In genomic region chr1:155596576-155596975, GRCm38 (mm10) we compare ENCODE assay signal across 23 mouse cellular contexts.
"Had no signal": no experiment of that assay in that cellular context is flagged by ENCODE, and none has a peak within 500 bp of the region (broad histone marks: within the 10 kb centered on the region; RNA-seq: fewer than 3 reads in every experiment).

No protein-coding gene starts in this region.

- H3K27ac ChIP-seq: heart, adult 2 months; heart, embryonic 13.5 days; heart, embryonic 15.5 days; hindbrain, embryonic 13.5 days; hindbrain, embryonic 15.5 days; hindbrain, postnatal 0 days; limb, embryonic 13.5 days; limb, embryonic 15.5 days; liver, embryonic 12.5 days; liver, embryonic 14.5 days had no signal

- H3K4me2 ChIP-seq: heart, embryonic 11.5 days; heart, embryonic 13.5 days; heart, embryonic 15.5 days; hindbrain, embryonic 13.5 days; hindbrain, embryonic 15.5 days; limb, embryonic 13.5 days; limb, embryonic 15.5 days; liver, embryonic 12.5 days had no signal

- H3K4me1 ChIP-seq: heart, embryonic 13.5 days; heart, embryonic 15.5 days; hindbrain, embryonic 13.5 days; hindbrain, embryonic 15.5 days; limb, embryonic 13.5 days; limb, embryonic 15.5 days; liver, embryonic 12.5 days had no signal

- H3K9ac ChIP-seq: heart, embryonic 13.5 days; heart, embryonic 15.5 days; hindbrain, embryonic 13.5 days; hindbrain, embryonic 15.5 days; limb, embryonic 13.5 days; limb, embryonic 15.5 days; liver, embryonic 12.5 days; liver, embryonic 14.5 days had no signal

- H3K4me3 ChIP-seq: heart, adult 2 months; heart, embryonic 13.5 days; heart, embryonic 15.5 days; hindbrain, embryonic 13.5 days; hindbrain, embryonic 15.5 days; limb, embryonic 13.5 days; limb, embryonic 15.5 days; liver, embryonic 12.5 days had no signal

- DNase-seq: gastrocnemius, postnatal 14 days; gastrocnemius, postnatal 36 days; heart, adult 11 months; heart, adult 2 months; heart, postnatal 14 days; heart, postnatal 36 days; kidney, adult 18-20 months; kidney, postnatal 10 days; layer of hippocampus, adult 9-11 months; layer of hippocampus, postnatal 36 days; left cerebral cortex, postnatal 4 days; lung, adult 18-20 months had no signal

- H3K36me3 ChIP-seq: heart, embryonic 13.5 days; heart, embryonic 15.5 days; hindbrain, embryonic 13.5 days; hindbrain, embryonic 15.5 days; limb, embryonic 13.5 days; limb, embryonic 15.5 days; liver, embryonic 12.5 days had no signal

- ATAC-seq: hindbrain, postnatal 0 days; intestine, embryonic 16.5 days; liver, embryonic 12.5 days had no signal

- H3K9me3 ChIP-seq: heart, embryonic 13.5 days; heart, embryonic 15.5 days; hindbrain, embryonic 13.5 days; hindbrain, embryonic 15.5 days; limb, embryonic 13.5 days; limb, embryonic 15.5 days; liver, embryonic 12.5 days had no signal

- H3K27me3 ChIP-seq: heart, embryonic 13.5 days; heart, embryonic 15.5 days; hindbrain, embryonic 13.5 days; hindbrain, embryonic 15.5 days; limb, embryonic 13.5 days; limb, embryonic 15.5 days; liver, embryonic 12.5 days had no signal
